Mouse (Mus musculus): ENCODE data around the gene Capg. TPM values are rescaled to one million over a fixed set of nuclear protein-coding genes. Genes with fewer than 3 reads are reported as not detected.

Capg gene
- total RNA-seq, 2 experiments from 2014 or later, result 1.8 to 4.2 TPM

DNA sequence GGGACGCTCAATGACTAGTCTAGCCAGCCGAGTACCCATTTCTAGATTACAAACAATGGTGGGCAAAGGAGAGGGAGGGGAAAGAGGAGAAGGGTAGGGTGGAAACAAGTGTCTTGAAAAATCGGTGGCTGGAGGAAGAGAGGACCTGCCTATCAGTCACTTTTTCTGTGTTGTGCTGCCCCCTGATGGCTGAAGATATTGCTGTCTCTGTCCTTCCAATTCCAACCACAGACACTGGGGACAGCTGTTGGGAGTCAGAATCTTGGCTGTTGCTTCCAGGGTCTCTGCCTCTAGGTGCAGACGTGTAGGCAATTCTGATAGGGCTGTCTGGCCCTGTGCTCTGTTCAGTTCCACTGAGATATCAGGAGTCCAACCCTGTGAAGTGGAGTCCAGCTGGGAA is 21.9 kb downstream of the Capg start:
- DNase-seq (ENCODE audit: low spot score in 2 of 2), result peak; percentile 90 to 95

DNA sequence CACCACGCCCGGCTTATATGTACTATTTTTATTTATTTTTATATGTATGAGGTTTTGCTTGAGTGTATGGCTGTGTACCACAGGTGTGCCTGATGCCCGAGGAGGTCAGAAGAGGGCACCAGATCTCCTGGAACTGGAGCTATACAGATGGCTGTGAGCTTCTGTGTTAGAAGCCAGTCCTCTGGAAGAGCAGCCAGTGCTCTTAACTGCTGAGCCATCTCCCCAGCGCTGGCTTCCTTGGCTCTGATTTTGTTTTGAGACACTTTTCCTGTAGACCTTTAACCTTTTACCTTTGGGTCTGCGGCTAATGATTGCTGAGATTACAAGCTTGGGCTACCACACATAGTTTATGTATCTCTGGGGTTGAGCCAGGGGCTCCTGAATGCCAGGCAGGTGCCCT is 23.3 kb downstream of the Capg start:
- no peak for DNase-seq (ENCODE audit: low spot score in 2 of 2)

DNA sequence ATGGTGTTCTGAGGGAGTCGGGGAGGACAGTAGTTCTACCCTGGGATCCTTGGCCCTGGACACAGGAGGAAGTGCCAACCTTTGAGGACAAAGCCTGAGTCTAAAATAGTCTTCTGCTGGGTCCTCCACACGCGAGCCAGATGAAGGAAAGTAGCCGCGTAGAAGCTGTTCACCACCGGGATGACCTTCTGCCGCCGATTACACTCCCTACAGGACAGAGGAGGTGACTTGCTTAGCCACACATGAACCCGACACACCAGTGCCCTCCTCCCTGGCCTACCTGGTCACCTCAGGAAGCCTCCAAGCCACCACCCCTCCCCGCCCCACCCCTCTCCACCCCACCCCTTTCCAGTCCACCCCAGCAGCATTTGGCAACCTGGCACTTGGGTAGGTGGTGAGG is 24.5 kb downstream of the Capg start:
- DNase-seq (ENCODE audit: low spot score in 2 of 2), result no peak

DNA sequence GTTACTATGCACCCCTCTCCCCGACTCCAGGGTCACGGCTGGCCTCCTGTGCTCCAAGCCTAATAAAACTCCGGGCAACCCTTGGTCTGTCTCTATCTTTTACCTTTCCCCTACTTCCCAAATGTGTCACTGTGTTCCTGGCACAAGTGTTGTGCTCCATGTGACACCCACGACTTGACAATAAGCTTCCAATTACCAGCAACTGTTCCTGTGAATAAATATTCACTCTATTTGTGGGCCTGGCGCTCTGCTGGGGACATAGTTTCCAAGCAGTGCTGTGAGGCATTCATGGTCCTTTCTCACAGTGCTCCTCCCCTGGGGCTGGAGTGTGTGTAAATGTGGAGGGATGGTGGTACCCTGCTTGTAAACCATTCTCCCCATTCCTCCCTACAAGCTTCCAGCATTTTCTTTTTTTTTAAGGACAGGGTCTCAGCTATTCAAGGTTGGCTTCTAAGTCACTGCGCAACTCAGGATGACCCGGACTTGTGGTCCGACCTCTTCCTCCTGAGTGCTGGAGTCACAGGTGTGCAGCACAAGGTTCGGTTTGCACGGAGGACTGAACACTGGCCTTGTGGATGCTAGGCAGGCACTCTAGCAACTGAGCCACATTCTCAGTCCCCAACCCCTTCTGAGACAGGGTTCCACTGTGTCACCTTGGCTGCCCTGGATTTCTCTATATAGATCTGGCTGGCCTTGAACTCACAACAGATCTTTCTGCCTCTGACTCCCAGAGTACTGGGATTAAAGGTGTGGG is 26.6 kb downstream of the Capg start:
- DNase-seq (ENCODE audit: low spot score in 2 of 2), result no peak

DNA sequence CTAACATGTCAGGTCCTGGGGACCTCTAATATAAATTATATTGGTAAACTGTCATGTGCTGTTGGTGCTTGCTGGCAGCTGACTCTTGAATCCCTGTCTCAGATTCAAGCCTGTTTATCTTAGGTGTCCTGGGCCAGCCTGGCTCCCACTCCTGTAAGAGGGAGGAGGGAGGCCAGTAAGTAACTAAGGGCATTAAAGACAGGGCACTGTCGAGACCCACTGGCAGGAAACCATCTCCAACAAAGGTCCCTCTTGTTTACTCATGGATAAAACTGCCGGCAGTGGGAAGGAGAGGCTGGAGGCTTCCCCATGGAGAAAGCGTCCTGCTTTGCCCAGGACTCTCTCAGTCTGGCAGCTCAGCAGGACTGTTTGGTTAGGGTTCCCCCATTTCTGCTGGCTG is 27.6 kb downstream of the Capg start:
- no peak for DNase-seq (ENCODE audit: low spot score in 2 of 2)

DNA sequence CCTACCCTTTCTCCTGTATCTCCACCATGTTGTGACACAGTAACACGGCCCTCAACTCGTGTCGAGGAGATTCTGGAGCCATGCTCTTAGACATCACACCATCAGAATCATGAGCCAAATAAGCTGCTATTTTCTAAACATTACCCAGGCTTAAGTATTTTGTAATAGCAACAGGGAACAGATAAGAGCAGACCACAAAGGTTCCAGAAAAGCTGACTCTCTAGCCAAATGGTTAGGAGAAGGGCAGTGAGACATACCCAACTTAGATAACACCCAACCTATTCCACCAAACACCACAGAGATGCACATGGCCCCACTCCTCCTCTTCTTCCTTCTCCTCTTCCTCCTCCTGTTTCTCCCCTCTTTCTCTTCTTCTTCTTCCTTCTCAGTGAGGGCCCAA is 31.9 kb downstream of the Capg start:
- DNase-seq (ENCODE audit: low spot score in 2 of 2), result no peak

DNA sequence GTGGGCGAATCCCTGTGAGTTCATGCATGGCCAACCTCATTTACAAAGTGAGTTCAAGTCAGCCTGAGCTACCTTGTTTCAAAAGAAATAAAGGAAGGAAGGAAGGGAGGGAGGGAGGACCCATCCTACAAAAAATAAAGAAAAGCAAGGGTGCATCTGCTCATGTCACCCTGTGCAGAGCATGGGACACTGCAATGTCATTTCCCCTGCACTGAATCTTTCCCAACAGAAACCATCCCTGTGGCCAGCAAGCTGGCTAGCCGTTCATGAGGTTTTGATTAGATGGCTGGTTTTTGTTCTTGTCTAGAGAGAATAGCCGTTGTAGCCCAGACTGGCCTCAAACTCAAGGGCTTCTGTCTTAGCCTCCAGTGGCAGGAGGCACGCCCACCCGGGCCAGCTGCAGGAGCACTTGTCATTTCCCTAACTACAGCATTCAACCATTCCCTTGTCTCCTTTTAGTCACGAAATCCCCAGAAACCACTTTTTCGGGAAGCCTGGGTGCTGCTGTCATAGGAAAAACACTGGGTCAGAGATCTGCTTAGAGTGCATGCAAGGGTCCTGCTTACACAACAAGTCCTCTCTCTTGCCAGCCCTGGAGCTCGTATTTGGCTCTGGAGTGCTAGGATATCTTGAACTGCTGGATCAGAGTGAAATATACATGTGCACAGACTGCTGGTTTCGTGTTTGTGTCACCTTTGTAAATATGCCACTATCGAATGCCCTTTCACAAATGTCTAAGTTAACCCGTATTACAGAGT is 37.6 kb downstream of the Capg start:
- DNase-seq (ENCODE audit: low spot score in 2 of 2), result no peak

DNA sequence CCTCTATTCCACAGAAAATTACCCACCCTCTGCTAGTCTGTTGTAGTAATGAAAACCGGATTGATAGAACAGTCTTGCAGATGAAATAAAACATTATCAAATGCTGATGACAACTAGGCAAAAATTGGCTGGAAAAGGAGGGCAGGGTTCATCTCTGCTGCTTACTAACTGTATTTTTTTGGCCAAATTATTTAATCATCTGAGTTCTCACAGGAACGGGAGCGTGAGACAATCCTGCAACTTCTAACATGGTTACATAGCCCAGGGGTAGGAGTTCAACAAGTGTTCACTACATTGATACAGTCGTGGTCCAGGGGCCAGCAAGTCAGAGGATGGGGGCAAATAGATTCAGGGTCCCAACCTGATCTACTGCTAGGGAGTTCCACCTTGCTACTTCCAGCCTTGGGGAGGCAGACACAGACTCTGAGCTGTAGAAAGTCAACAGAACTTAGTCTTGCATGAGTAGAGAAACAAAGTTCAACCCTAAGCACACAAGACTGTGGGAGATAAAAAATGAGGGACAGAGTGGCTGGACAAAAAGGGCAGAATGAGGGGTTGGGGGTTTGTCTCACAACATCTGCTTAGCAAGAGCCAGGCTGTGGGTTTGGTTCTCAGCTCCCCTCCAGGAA is 39.1 kb downstream of the Capg start:
- DNase-seq (ENCODE audit: low spot score in 2 of 2), result no peak

DNA sequence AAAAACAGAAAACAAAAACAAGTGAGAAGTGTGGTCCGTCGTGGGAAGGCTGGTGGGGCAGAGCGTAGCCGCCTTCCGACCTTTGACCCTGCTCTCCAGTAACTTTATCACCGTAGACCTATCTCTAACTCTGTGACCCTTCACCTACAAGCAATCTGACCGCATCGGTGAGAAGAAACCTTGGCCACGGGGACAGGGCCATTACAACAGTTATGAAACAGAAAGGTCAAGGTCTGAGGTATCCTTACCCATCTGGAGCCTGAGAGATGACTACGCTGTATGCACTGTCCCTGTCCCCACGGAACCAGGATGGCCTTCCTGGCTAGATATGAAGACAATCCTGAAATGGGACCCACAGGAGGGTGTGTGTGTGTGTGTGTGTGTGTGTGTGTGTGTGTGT is 40.0 kb downstream of the Capg start:
- DNase-seq (ENCODE audit: low spot score in 2 of 2), result no peak

DNA sequence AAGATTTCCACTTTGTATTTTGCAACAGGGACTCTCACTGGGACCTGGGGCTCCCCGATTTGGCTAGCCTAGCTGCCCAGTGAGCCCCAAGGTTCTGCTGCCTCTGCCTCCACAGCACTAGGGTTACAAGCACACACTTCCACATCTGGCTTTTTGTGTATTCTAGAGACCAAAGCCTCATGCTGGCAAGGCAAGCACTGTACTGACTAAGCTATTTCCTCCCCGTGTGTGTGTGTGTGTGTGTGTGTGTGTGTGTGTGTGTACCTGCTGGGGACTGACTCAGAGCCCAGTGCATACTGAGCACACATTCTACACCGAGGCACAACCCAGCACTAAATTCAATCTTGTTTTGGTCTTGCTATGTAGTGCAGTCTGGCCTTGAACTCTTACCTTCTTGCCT is 42.5 kb downstream of the Capg start:
- DNase-seq (ENCODE audit: low spot score in 2 of 2), result no peak

DNA sequence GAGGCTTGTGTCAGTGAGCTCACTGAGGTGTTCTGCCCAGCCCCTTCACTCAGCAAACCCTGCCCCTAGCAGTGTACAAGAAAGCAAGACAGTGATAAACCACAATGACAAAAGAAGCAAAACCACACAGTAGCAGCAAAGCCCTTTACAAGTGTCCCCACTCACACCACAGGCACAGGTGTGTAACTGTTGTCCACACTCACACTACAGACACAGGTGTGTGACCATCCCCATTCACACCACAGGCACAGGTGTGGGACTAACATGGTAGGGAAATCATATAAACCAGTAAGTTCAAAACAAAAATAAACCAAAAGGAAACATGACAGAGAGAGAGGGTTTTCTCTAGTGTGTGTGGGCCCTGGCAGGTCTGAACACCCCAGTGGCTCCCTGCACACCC is 44.1 kb downstream of the Capg start:
- DNase-seq (ENCODE audit: low spot score in 2 of 2), result no peak

DNA sequence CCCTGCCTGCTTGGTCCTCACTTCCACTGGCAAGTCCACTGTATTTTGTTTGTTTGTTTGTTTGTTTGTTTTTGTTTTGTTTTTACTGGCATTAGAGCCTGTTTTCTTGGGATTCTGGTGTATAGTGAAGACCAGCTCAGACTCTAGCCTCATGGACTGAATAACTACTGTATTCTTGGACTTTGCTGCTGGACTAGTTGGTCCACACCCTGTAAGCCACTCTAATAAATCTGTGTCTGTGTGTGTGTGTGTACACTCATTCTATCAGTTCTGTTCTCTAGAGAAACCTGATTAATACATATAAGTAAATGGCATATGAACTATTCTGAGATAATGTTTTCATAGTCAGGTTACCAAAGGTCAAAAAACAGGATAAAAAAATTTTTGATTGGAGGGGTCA is 45.9 kb downstream of the Capg start:
- DNase-seq (ENCODE audit: low spot score in 2 of 2), result no peak

DNA sequence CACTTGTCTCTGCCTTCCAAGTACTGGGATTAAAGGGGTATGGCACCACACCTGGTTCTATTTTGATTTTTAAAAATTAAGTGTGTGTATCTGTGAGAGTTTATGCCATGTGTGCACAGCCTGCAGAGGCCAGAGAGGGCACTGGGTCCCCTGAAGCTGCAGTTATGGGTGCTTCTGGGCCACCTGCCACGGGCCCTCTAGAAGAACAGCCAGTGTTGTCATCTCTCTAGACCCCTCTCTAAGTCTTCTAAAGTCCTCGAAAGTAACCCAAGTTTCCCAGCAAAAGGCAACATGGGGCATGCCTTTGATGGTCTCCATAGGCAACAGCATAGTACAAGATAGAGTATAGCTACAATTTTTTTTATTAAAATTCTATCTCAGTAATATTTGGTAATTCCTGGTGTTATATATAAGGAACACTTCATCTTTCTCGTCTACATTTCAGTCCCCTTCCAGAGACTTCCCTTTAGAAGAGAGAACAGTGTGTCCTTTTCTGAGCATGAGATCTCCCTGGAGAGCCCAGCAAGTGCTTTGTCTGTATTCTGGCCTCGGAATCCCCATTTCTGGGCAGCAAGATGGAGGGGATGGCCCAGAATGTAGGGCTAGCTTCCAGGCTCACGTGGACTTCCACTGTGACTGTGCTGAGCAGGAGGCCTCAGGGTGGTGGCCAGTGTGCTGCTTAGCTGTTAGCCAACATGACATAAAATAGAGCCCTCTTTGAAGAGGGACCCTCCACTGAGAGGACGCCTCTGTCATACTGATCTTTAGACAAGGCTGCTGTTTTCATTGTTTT is 49.0 kb downstream of the Capg start:
- DNase-seq (ENCODE audit: low spot score in 2 of 2), result no peak

DNA sequence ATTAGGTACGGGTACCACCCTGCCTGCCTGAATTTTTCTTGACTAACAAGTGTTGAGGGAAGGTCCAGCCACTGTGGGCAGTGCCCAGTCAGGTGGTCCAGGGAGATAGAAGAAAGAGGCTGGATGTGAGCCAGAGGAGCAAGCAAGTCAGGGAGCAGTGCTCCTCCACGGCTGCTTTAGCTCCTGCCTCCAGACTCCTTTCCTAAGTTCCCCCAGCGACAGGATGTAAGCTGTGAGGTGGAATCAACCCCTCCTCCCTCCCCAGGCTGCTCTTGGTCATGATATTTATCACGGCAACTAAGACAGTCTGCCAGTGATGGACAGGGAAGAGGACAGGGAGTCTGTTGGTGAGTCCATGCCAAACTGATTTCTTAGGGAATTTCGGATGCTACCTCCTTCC is 49.7 kb downstream of the Capg start:
- DNase-seq (ENCODE audit: low spot score in 2 of 2), result no peak

DNA sequence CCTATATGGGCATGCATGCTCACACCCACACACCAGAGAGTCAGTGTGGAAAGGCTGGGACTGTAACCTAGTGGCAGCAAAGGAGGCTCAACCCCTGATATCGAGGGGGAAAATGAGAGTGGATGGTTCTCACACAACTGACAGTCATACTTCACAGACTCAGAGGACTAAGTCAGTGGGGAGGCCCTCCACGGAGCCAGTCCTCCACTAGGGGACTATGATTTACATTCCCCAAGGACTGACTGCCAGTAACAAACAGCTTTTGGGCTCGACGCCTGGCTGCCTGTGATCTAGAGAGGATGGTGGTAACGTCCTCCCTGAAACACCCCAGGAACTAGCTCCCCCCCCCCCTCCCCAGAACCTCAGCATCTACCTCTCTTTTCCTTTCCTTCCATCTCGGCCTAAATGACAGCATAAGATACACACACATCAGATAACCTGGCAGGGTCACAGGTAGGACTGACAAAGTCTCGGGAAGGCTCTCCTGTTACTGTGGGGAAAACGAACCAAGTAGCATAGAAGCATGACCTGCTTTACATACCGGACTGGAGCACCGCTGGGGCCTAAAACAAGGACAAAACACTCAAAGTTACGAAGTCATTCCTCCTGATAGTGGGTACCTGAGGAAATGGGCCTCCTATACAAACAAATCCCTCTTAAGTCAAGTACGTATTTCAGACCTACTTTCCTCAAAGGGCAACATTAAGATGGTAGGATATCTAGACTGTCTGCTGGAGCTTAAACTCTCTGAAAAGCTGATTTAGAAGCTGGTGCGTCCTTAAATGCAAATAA is 53.1 kb downstream of the Capg start:
- no peak for DNase-seq (ENCODE audit: low spot score in 2 of 2)

DNA sequence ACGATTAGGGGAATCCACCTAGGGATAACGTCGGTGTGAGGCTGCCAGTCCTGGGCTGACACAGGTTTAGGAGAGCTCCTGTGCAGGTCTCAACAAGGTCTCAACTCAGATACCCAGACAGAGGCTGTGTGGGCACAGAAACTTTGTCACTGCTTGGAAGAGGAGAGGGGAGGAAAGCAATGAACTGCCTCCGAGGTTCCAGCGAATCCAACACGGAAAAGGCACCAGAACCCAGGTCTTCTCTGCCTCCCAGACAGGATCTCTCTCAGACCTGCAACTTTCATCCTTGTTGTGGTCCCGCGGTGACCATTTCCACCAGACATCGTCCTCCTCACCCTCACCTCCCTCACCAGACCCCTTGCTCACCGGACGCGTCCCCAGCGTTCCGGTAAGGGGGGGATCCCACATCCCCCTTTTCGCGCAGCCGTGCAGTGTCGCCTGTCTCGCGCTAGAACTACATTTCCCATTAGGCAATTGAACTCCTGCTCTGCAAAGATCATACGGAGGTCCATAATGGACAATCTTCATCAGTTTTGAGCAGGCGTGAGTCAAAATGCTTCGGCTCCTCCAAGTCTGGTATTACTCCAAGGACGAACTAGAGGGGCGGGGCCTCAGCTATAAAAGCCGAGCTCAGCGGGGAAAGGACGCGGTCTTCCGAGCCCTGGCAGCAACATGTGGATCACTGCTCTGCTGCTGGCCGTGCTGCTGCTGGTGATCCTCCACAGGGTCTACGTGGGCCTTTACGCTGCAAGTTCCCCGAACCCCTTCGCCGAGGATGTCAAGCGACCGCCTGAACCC is 54.0 kb downstream of the Capg start, which contains the start of the genes Elmod3 and Retsat:
Gene Elmod3 (minus strand): TSS at position 458 of the 798 bp plus-strand sequence.
Gene Retsat (plus strand): TSS at position 520 of the 798 bp plus-strand sequence.
- peak; percentile 79 to 87 for DNase-seq (ENCODE audit: low spot score in 2 of 2)

DNA sequence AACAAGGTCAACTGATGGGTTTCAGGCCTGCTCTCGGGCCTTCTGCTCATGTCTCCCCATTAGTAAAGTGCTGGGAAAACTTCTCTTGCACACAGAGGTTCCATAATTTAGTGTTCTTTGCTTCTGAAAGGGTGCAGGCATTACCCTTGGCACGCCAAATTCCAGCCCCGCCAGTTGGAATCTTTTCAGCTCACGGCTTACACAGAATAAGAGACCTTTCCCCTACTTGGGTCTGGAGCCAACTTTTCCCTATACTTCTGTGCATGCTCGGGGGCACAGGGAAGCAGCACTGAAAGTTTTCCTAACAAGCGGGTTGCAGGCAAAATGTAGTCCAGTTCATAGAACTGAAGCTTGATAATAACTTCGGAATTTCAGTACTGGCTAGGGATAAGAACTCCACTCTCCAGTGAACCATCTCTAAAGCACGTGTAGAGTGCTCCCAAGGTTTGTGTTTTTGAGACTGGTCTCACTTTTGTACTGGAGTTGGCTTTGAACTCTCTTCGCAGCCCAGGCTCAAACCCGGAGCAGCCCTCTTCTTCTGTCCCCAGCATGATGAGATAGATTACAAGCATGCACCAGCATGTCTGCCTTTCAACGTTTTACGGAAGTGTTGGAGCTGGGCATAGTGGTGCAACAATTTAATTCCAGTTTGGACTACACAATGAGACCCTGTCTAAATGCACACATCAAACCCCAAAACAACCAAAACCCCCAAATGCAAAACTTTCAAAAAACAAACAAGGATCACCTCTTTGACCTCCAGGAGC is 54.8 kb downstream of the Capg start:
- peak in 1 of 2 experiments; percentile 18 for DNase-seq (ENCODE audit: low spot score in 2 of 2)

DNA sequence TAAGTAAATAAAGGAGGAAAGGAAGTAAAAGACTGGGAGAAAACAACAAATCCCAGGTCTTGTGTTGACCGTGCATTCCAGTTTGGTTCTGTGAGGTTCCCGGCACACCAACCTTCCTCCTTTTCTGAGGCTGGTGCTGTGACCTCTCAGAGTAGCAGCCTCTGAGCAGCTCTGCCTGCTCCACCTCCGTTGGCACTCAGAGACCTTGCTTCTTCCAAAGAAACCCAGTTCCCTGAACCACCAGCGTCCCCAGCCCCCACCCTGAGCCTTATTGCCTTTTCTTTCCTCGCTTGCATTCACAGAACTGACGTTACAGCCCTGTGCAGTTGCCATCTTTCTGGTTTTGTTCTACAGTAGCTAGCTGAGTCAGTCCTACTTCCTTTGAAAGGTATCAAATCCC is 56.0 kb downstream of the Capg start:
- no peak for DNase-seq (ENCODE audit: low spot score in 2 of 2)

DNA sequence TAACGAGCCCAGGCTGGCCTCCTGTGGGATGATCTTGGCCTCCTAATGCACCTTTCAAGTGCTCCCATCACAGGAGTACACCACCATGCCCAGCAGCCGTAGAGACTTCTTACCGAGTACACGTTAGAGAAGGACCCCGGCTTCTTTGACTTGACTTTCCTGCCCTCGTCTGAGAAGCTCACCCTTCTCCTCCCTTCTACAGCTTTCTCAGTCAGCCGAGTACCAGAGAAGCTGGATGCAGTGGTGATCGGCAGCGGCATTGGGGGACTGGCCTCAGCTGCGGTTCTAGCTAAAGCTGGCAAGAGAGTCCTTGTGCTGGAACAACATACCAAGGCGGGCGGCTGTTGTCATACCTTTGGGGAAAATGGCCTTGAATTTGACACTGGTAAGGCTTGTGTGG is 56.6 kb downstream of the Capg start:
- no peak for DNase-seq (ENCODE audit: low spot score in 2 of 2)
